Mouse (Mus musculus) megakaryocyte-erythroid progenitor cell, adult 5-6 weeks (primary cell): ENCODE results near the gene Krt34. TPM values are rescaled to one million over a fixed set of nuclear protein-coding genes. Genes with fewer than 3 reads are reported as not detected.

Experiments
- ATAC-seq: replicated peaks from 2 replicates; pipeline ENCODE4 v1.8.0; 2016; ENCODE audit warnings: mild to moderate bottlenecking, inconsistent platforms; ENCODE audit not compliant: severe bottlenecking, poor library complexity, low FRiP score, low TSS enrichment
- total RNA-seq, 2 experiments: library from RNA; stranded (forward) in 1 of 2; stranded (reverse) in 1 of 2; fragments of 200-1000, 215-1000 nt in 1 of 2; fragments of >200 nt in 1 of 2; fragmentation: Nextera tagmentation in 1 of 2; gene quantifications; 2 replicates each; pipeline ENCODE4 v1.2.3; 2014 to 2017

Krt34 gene
- total RNA-seq, 2 experiments from 2014 or later = not detected

- no peak for ATAC-seq
Measured at GRCm38 (mm10) chr11:100006624-100007023, 34.7 kb downstream of the Krt34 start.

GRCm38 (mm10) chr11:100005905-100006304, 35.4 kb downstream of the Krt34 start:
- ATAC-seq = no peak

DNA sequence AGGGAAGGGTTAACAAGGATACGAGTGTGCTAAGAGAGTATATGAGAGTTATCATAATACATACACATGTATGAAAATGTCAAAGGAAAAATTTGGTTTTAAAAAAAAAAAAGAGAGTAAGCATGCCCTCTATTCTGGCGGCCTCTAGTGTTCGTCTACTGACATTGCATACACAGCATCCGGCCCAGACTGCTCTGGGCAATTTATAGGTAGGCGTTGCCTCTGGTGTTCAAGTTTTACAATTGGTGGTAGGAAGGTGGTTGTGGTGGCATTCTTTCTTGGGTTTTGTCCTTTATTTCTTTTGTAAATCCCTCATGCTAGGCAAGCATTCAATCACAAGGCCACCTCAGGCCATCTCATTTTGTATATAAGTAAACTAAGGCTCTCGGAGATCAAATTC, 36.5 kb downstream of the Krt34 start:
- peak; percentile 78 for ATAC-seq

DNA sequence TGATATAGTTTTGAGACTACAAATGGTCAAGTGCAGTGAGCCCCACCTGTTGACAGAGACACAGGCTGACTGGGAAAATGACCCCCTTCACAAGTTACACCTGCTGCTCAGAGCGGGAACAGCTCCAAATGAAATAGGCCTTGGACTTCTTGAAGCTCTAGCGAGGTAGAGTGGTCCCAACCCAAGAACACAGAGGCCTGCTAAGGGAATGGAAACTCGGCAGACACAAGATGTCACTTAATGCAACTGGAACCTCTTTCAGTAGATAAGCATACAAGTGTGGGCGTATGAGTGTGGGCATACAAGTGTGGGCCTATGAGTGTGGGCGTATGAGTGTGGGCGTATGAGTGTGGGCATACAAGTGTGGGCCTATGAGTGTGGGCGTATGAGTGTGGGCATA, 42.3 kb downstream of the Krt34 start:
- ATAC-seq = no peak

DNA sequence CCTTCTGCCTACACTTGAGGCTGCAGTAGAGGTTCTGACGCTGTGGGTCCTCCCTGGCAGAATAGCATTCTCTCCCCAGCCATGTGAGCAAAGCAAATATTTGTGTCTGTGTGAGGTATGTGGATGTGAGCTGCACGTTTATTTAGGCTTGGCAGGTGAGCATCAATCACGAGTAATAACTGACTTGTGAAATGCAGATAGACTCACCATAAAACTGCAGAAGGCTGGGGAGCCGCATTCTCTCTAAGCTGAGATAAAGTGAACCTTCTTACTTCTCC, 47.0 kb downstream of the Krt34 start:
- ATAC-seq = no peak

DNA sequence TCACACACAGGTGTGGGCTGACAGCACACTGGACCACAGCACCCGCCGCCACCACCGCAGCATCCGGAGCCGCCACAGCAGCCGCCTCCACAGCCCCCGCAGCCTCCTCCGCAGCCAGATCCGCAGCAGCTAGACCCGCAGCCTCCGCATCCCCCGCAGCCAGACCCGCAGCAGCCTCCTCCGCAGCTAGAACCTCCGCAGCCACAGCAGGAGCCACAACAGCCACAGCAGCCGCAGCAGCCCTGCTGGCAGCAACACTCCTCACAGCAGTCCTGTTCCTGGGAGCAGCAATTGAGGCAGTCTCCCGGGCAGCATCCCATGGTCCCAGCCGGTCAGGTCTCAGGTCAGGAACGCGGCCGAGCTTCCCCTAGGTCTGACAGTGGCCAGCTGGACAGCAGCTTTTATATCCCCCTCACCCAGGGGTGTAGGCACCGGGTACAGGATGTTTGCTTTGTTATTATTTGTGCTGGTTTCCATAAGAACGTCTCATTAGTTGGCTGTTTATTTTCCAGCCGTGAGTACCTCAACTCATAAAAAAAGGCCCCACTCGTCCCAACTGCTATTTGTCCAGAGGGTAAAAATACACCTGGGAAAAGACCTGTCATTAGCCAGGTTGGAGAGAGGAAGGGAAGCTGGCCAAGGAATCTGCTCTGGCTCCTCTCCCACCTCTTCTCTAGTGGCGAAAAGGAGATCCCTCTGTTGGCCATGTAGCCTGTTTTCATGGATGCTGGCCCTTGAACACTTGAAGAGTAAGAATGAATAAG, 47.6 kb downstream of the Krt34 start, which contains the start of gene Krtap17-1:
Gene Krtap17-1 (minus strand): TSS at position 375 of the 764 bp plus-strand sequence.
- ATAC-seq = no peak

- ATAC-seq = no peak
Measured at GRCm38 (mm10) chr11:99990571-99990970, 50.8 kb downstream of the Krt34 start.

DNA sequence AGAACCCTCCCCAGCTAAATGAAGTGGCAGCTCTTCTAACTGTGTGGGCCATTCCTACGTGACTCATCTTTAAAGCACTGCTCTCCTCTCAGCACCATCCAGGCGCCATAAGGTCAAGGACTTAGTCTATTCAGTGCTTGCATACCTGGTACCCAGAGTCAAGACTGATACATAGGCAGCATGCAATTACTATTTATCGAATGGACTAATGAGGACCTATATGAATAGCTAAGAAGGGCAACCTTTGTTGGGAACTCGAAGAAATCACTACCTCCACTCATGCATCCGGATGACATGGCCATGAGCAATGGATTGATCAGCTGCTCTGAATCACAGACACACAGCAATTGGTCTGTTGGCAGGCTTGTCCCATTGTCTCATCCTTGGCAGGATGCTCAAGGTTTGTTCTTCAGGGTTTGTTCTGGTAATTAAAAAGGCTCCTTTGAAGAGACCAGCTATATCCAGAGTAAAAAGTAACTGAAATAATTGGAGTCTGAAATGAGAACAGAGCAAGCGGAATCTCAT, 51.4 kb downstream of the Krt34 start:
- no peak for ATAC-seq

GRCm38 (mm10) chr11:99988530-99988929, 52.8 kb downstream of the Krt34 start:
- no peak for ATAC-seq

Other genes starting within 250 kb of the Krt34 start
Only the 30 nearest of the 32 such genes appear.
- not detected in 2 replicates for gene Gm11554, start 237.1 kb downstream of the Krt34 start, total RNA-seq (2014; fragmentation: Nextera tagmentation)
- gene Gm11554, start 237.1 kb downstream of the Krt34 start, total RNA-seq (2017) = not detected in 2 replicates
- gene Krtap4-13, start 231.7 kb downstream of the Krt34 start, total RNA-seq (2014; fragmentation: Nextera tagmentation) = not detected in 2 replicates
- not detected in 2 replicates for gene Krtap4-13, start 231.7 kb downstream of the Krt34 start, total RNA-seq (2017)
- not detected in 2 replicates for gene Gm11564, start 225.9 kb downstream of the Krt34 start, total RNA-seq (2014; fragmentation: Nextera tagmentation)
- gene Gm11564, start 225.9 kb downstream of the Krt34 start, total RNA-seq (2017) = not detected in 2 replicates
- gene 2300003K06Rik, start 203.5 kb downstream of the Krt34 start, total RNA-seq (2014; fragmentation: Nextera tagmentation) = not detected in 2 replicates
- not detected in 2 replicates for gene 2300003K06Rik, start 203.5 kb downstream of the Krt34 start, total RNA-seq (2017)
- gene Krtap4-16, start 189.9 kb downstream of the Krt34 start, total RNA-seq (2014; fragmentation: Nextera tagmentation) = not detected in 2 replicates
- gene Krtap4-16, start 189.9 kb downstream of the Krt34 start, total RNA-seq (2017) = not detected in 2 replicates
- gene Gm11568, start 183.6 kb downstream of the Krt34 start, total RNA-seq (2014; fragmentation: Nextera tagmentation) = not detected in 2 replicates
- gene Gm11568, start 183.6 kb downstream of the Krt34 start, total RNA-seq (2017) = not detected in 2 replicates
- gene Gm11559, start 177.1 kb downstream of the Krt34 start, total RNA-seq (2014; fragmentation: Nextera tagmentation) = not detected in 2 replicates
- not detected in 2 replicates for gene Gm11559, start 177.1 kb downstream of the Krt34 start, total RNA-seq (2017)
- not detected in 2 replicates for gene Krtap9-1, start 168.2 kb downstream of the Krt34 start, total RNA-seq (2014; fragmentation: Nextera tagmentation)
- not detected in 2 replicates for gene Krtap9-1, start 168.2 kb downstream of the Krt34 start, total RNA-seq (2017)
- not detected in 2 replicates for gene Gm11567, start 162.4 kb downstream of the Krt34 start, total RNA-seq (2014; fragmentation: Nextera tagmentation)
- gene Gm11567, start 162.4 kb downstream of the Krt34 start, total RNA-seq (2017) = not detected in 2 replicates
- gene Krtap31-1, start 133.6 kb downstream of the Krt34 start, total RNA-seq (2014; fragmentation: Nextera tagmentation) = not detected in 2 replicates
- gene Krtap31-1, start 133.6 kb downstream of the Krt34 start, total RNA-seq (2017) = not detected in 2 replicates
- gene Gm11565, start 126.8 kb downstream of the Krt34 start, total RNA-seq (2014; fragmentation: Nextera tagmentation) = not detected in 2 replicates
- gene Gm11565, start 126.8 kb downstream of the Krt34 start, total RNA-seq (2017) = not detected in 2 replicates
- gene Krtap31-2, start 105.3 kb downstream of the Krt34 start, total RNA-seq (2014; fragmentation: Nextera tagmentation) = not detected in 2 replicates
- not detected in 2 replicates for gene Krtap31-2, start 105.3 kb downstream of the Krt34 start, total RNA-seq (2017)
- gene Krtap9-5, start 93.1 kb downstream of the Krt34 start, total RNA-seq (2014; fragmentation: Nextera tagmentation) = not detected in 2 replicates
- gene Krtap9-5, start 93.1 kb downstream of the Krt34 start, total RNA-seq (2017) = not detected in 2 replicates
- not detected in 2 replicates for gene Krtap29-1, start 62.5 kb downstream of the Krt34 start, total RNA-seq (2014; fragmentation: Nextera tagmentation)
- gene Krtap29-1, start 62.5 kb downstream of the Krt34 start, total RNA-seq (2017) = not detected in 2 replicates
- gene Krtap16-1, start 55.0 kb downstream of the Krt34 start, total RNA-seq (2014; fragmentation: Nextera tagmentation) = not detected in 2 replicates
- gene Krtap16-1, start 55.0 kb downstream of the Krt34 start, total RNA-seq (2017) = not detected in 2 replicates
- gene Krtap17-1, start 47.6 kb downstream of the Krt34 start, total RNA-seq (2014; fragmentation: Nextera tagmentation) = not detected in 2 replicates
- not detected in 2 replicates for gene Krtap17-1, start 47.6 kb downstream of the Krt34 start, total RNA-seq (2017)
- gene Krt33a, start 25.3 kb downstream of the Krt34 start, total RNA-seq (2014; fragmentation: Nextera tagmentation) = not detected in 2 replicates
- gene Krt33a, start 25.3 kb downstream of the Krt34 start, total RNA-seq (2017) = not detected in 2 replicates
- gene Krt33b, start 11.7 kb downstream of the Krt34 start, total RNA-seq (2014; fragmentation: Nextera tagmentation) = not detected in 2 replicates
- not detected in 2 replicates for gene Krt33b, start 11.7 kb downstream of the Krt34 start, total RNA-seq (2017)
- gene Krt31, start 9.0 kb upstream of the Krt34 start, total RNA-seq (2014; fragmentation: Nextera tagmentation) = not detected in 2 replicates
- gene Krt31, start 9.0 kb upstream of the Krt34 start, total RNA-seq (2017) = not detected in 2 replicates
- gene Krt32, start 46.7 kb upstream of the Krt34 start, total RNA-seq (2014; fragmentation: Nextera tagmentation) = not detected in 2 replicates
- not detected in 2 replicates for gene Krt32, start 46.7 kb upstream of the Krt34 start, total RNA-seq (2017)
- gene Krt35, start 54.7 kb upstream of the Krt34 start, total RNA-seq (2014; fragmentation: Nextera tagmentation) = not detected in 2 replicates
- not detected in 2 replicates for gene Krt35, start 54.7 kb upstream of the Krt34 start, total RNA-seq (2017)
- not detected in 2 replicates for gene Krt36, start 64.1 kb upstream of the Krt34 start, total RNA-seq (2014; fragmentation: Nextera tagmentation)
- gene Krt36, start 64.1 kb upstream of the Krt34 start, total RNA-seq (2017) = not detected in 2 replicates
- gene Krt13, start 80.0 kb upstream of the Krt34 start, total RNA-seq (2014; fragmentation: Nextera tagmentation) = not detected in 2 replicates
- gene Krt13, start 80.0 kb upstream of the Krt34 start, total RNA-seq (2017) = not detected in 2 replicates
- gene Krt15, start 94.4 kb upstream of the Krt34 start, total RNA-seq (2014; fragmentation: Nextera tagmentation) = not detected in 2 replicates
- not detected in 2 replicates for gene Krt15, start 94.4 kb upstream of the Krt34 start, total RNA-seq (2017)
- not detected in 2 replicates for gene Krt19, start 107.1 kb upstream of the Krt34 start, total RNA-seq (2014; fragmentation: Nextera tagmentation)
- gene Krt19, start 107.1 kb upstream of the Krt34 start, total RNA-seq (2017) = not detected in 2 replicates
- gene Krt9, start 151.7 kb upstream of the Krt34 start, total RNA-seq (2014; fragmentation: Nextera tagmentation) = not detected in 2 replicates
- not detected in 2 replicates for gene Krt9, start 151.7 kb upstream of the Krt34 start, total RNA-seq (2017)
- gene Krt14, start 166.0 kb upstream of the Krt34 start, total RNA-seq (2014; fragmentation: Nextera tagmentation) = not detected in 2 replicates
- gene Krt14, start 166.0 kb upstream of the Krt34 start, total RNA-seq (2017) = not detected in 2 replicates
- not detected in 2 replicates for gene Krt16, start 207.3 kb upstream of the Krt34 start, total RNA-seq (2014; fragmentation: Nextera tagmentation)
- gene Krt16, start 207.3 kb upstream of the Krt34 start, total RNA-seq (2017) = not detected in 2 replicates
- not detected in 2 replicates for gene Krt17, start 219.5 kb upstream of the Krt34 start, total RNA-seq (2014; fragmentation: Nextera tagmentation)
- not detected in 2 replicates for gene Krt17, start 219.5 kb upstream of the Krt34 start, total RNA-seq (2017)
- not detected in 2 replicates for gene Krt42, start 228.3 kb upstream of the Krt34 start, total RNA-seq (2014; fragmentation: Nextera tagmentation)
- gene Krt42, start 228.3 kb upstream of the Krt34 start, total RNA-seq (2017) = not detected in 2 replicates